Mouse (Mus musculus) intestine, embryonic 16.5 days (tissue): ENCODE results near the gene Ush2a. TPM values are rescaled to one million over a fixed set of nuclear protein-coding genes. Genes with fewer than 3 reads are reported as not detected.

ENCODE experiments used
- ATAC-seq: fragments of 200-750 bp; cut with Nextera tagmentation; 2 replicates; pipeline ENCODE4 v1.8.0; 2017; ENCODE audit warnings: moderate TSS enrichment, moderate library complexity
- H3K27ac ChIP-seq: fragments of 300-500 bp; sonication (generic); 2 replicates; pipeline ENCODE4 v1.5.1; 2014; ENCODE audit warnings: mild to moderate bottlenecking, low read length
- H3K27me3 ChIP-seq: fragments of 300-500 bp; sonication (generic); replicated peaks from 2 replicates; pipeline ENCODE4 v1.6.1; 2014; ENCODE audit warnings: low read length, control low read depth, mixed read lengths; ENCODE audit not compliant: control insufficient read depth, insufficient read depth
- H3K36me3 ChIP-seq: fragments of 300-500 bp; sonication (generic); 2 replicates; pipeline ENCODE4 v1.6.1; 2014; ENCODE audit warnings: low read length, control low read depth; ENCODE audit not compliant: control insufficient read depth, insufficient read depth
- H3K4me1 ChIP-seq: fragments of 300-500 bp; sonication (generic); 2 replicates; pipeline ENCODE4 v1.6.1; 2014; ENCODE audit warnings: low read length, control low read depth, mixed read lengths; ENCODE audit not compliant: control insufficient read depth, insufficient read depth
- H3K4me2 ChIP-seq: fragments of 300-500 bp; sonication (generic); 2 replicates; pipeline ENCODE4 v1.6.1; 2014; ENCODE audit warnings: low read depth, low read length, control low read depth
- H3K4me3 ChIP-seq: fragments of 300-500 bp; sonication (generic); 2 replicates; pipeline ENCODE4 v1.5.1; 2014; ENCODE audit warnings: mild to moderate bottlenecking, low read length
- H3K9ac ChIP-seq: fragments of 300-500 bp; sonication (generic); 2 replicates; pipeline ENCODE4 v1.6.1; 2014; ENCODE audit warnings: low read depth, low read length
- H3K9me3 ChIP-seq: fragments of 300-500 bp; sonication (generic); 2 replicates; pipeline ENCODE4 v1.6.1; 2016; ENCODE audit warnings: low read length, control low read depth; ENCODE audit not compliant: control insufficient read depth
- WGBS: fragments of 180-500 bp; shearing (Covaris S2); extraction: QIAGEN DNeasy Blood & Tissue Kit; methylation state at CpG from one replicate; pipeline ENCODE4 v1.1.7; 2014; 5-methylcytosine and 5-hydroxymethylcytosine counted together
- polyA plus RNA-seq: library from polyadenylated mRNA; unstranded; fragments of >200 nt; fragmentation: Nextera tagmentation; extraction: Ambion mirVana; gene quantifications from 2 replicates; pipeline ENCODE4 v1.2.1, GENCODE M21; 2015

The Ush2a gene
- polyA plus RNA-seq, 1 experiment from 2014 or later: 0.06 TPM

DNA sequence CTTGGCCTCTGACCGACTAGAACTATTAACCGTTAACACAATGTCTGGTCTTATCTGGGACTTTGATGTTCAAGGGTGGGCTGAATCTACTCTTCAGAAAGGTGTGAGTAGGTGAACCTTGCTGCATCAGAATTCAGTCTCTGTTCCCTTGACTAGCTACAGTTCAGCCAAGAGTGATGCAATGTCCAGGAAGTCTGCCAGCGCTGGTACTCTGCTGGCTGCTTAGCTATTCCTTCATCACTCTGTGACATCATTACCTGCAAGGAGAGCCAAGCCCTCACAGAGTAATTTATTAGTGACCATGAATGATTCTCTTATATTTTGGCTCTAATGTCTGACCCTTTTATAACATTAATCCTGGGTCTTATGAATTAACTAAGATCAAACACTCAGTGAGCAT lies 101.7 kb downstream of the Ush2a start:
- ATAC-seq: no peak
- H3K4me2 ChIP-seq: no peak overlapping the region
- no peaks in the 10 kb centered on the region for H3K9me3 ChIP-seq
- H3K36me3 ChIP-seq: no peaks in the 10 kb centered on the region
- H3K27ac ChIP-seq: no peak overlapping the region
- no peaks in the 10 kb centered on the region for H3K4me1 ChIP-seq
- H3K9ac ChIP-seq: no peak overlapping the region
- no peaks in the 10 kb centered on the region for H3K27me3 ChIP-seq
- H3K4me3 ChIP-seq: no peak overlapping the region
- 80% methylated on average over 3 of the region's 3 CpGs for WGBS

DNA sequence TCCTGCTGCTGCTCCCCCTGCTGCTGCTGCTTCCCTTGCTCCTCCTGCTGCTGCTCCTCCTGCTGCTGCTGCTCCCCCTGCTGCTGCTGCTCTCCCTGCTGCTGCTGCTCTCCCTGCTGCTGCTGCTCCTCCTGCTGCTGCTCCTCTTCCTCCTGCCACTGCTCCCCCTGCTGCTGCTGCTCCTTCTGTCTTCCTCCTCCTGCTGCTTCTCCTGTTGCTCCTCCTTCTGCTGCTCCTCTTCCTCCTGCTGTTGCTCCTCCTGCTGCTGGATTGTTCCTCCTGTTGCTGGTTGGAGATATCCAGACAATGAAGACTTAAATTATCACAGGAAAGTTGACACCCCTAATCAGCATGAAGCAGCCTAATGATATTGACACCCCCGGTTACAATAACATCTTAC lies 123.4 kb downstream of the Ush2a start:
- 80% methylated on average over 1 of the region's 1 CpGs for WGBS
- Histone ChIP-seq H3K27ac (no peak overlapping the region), H3K4me2 (no peak overlapping the region), H3K4me1 (no peaks in the 10 kb centered on the region; the same call in 1 of the 2 replicates), H3K4me3 (no peak overlapping the region), H3K9ac (no peak overlapping the region), H3K27me3 (no peaks in the 10 kb centered on the region), H3K36me3 (no peaks in the 10 kb centered on the region), H3K9me3 (no peaks in the 10 kb centered on the region)
- ATAC-seq: no peak

DNA sequence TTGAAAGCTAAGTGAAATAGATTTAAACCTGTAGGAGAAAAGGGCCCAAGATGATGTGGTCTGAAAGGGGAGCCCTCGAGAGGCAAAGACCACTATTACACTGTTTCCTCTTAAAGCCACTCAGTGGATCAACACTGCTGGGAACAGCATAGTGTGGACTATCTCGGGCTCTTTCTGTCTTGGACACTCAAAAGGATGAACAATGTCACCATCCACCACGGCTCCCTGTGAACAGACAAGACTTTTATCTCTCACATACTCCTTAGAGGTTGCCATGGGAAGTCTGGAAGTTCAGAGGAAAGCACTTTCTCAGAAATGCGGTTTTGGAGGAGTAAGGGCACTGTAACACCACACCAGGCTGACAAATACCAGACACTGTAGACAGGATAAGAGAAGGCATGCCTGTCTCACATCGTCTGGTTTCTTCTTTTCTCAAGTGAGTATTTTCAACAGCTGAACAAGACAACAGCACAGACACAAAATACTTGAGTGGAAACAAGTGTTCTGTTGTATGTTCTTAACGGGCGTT lies 124.0 kb downstream of the Ush2a start:
- Histone ChIP-seq H3K27me3 (no peaks in the 10 kb centered on the region), H3K27ac (no peak overlapping the region), H3K4me3 (no peak overlapping the region), H3K9me3 (no peaks in the 10 kb centered on the region), H3K4me1 (no peaks in the 10 kb centered on the region; the same call in 1 of the 2 replicates), H3K36me3 (no peaks in the 10 kb centered on the region), H3K4me2 (no peak overlapping the region), H3K9ac (no peak overlapping the region)
- WGBS: 44% methylated on average over 7 of the region's 7 CpGs
- ATAC-seq: no peak

DNA sequence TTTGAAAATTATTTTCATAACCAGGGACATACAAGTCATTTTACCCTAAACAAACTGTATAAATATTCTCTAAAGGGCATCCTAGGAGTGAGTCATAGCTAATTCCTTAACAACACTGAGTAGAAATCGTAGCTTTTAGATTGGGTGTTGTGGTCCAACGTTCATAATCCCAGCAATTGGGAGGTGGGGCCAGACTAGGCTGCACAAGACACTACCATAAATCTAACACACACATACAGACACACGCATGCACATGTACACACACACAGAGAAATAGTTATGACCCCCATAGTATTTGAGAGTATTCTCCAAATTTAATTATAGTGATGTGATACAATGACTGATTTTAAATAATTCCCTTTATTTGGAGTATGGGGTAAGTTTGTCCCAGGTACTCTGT lies 125.5 kb downstream of the Ush2a start:
- H3K4me2 ChIP-seq: no peak overlapping the region
- H3K9ac ChIP-seq: no peak overlapping the region
- no peaks in the 10 kb centered on the region for H3K36me3 ChIP-seq
- no peak overlapping the region for H3K4me3 ChIP-seq
- 73% methylated on average over 3 of the region's 3 CpGs for WGBS
- no peak for ATAC-seq
- H3K4me1 ChIP-seq: no peaks in the 10 kb centered on the region; the same call in 1 of the 2 replicates
- H3K27me3 ChIP-seq: no peaks in the 10 kb centered on the region
- no peak overlapping the region for H3K27ac ChIP-seq
- no peaks in the 10 kb centered on the region for H3K9me3 ChIP-seq

DNA sequence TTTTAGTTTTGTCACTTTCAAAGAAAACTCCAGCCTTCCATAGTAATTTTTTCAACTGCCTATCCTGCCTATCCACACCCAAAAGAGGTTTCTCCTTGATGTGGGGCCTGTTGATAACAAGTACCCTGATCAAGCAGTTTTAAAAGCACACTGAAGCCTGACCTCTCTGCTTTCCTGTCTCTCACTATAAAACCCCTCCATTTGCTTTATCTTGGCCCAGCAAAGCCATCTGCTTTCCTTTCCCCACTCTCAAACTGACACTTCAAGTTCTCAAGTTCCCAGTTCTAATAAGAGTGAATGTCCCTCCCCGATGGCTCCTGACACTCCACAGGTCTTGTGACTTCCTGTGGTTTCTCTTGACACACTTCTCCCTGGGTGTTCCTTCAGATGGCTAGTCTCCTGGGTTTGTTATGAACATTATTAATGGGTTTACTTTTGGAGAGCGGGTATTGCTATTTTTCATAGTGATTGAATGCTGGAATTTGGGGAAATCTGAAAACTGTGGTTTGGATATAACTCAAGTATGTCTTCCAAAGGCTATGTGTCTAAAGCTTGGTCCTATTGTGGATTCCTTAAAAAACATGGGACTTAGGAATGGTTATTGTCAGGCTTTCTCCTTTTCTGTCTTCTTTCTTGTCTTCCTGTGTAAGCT lies 126.1 kb downstream of the Ush2a start:
- ATAC-seq: no peak; the same call in 1 of the 2 replicates
- Histone ChIP-seq H3K4me1 (no peaks in the 10 kb centered on the region; the same call in 1 of the 2 replicates), H3K27ac (no peak overlapping the region), H3K27me3 (no peaks in the 10 kb centered on the region), H3K9me3 (no peaks in the 10 kb centered on the region), H3K9ac (no peak overlapping the region), H3K4me3 (no peak overlapping the region), H3K36me3 (no peaks in the 10 kb centered on the region), H3K4me2 (no peak overlapping the region)
- 46% methylated on average over 2 of the region's 2 CpGs for WGBS

DNA sequence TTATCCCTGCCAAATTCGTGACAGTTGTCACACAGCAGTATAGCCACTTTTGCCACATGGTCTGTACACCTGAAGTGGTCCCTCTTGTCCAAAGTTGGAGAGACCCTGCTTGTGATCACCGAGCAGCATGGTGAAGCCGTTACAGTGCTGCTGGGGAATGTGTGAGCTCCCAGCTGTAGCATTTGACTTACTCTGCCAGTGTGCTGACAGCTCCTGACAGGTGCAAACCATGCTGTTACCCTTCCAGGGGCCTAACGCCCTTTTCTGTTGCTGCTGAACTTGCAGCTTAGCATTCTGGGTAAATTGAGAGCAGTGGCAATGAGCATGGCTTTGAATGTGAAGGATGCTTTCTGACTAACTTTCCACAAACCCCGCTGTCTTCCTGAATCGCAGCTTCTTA lies 128.3 kb downstream of the Ush2a start:
- H3K27me3 ChIP-seq: no peaks in the 10 kb centered on the region
- no peaks in the 10 kb centered on the region for H3K9me3 ChIP-seq
- no peak overlapping the region for H3K27ac ChIP-seq
- no peak overlapping the region for H3K9ac ChIP-seq
- H3K36me3 ChIP-seq: no peaks in the 10 kb centered on the region
- H3K4me3 ChIP-seq: no peak overlapping the region
- no peak overlapping the region for H3K4me2 ChIP-seq
- WGBS: 71% methylated on average over 6 of the region's 6 CpGs
- no peaks in the 10 kb centered on the region; the same call in 1 of the 2 replicates for H3K4me1 ChIP-seq
- no peak for ATAC-seq

DNA sequence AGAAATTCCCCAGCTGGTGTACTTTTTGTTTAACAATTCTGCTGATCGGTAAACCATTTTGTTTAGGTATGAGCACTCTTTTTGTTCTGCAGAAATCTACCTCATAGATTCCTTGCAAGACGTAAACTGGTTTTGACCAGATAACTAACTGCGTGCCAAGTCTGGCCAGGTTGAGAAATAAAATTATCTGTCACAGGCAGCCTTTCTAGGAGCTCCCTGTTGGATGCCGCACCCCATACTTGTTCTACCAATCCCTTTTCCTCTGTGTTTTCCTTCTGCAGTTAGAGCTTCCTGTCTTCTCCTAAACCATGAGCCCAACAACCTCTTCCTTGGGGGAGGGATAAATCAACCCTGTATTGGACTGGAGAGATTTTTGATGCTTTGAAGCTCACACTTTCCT lies 145.4 kb downstream of the Ush2a start:
- Histone ChIP-seq H3K9ac (no peak overlapping the region), H3K27me3 (no peaks in the 10 kb centered on the region), H3K27ac (no peak overlapping the region), H3K9me3 (no peaks in the 10 kb centered on the region), H3K4me3 (no peak overlapping the region), H3K36me3 (no peaks in the 10 kb centered on the region), H3K4me1 (no peaks in the 10 kb centered on the region), H3K4me2 (no peak overlapping the region)
- ATAC-seq: no peak
- WGBS: 85% methylated on average over 4 of the region's 4 CpGs

DNA sequence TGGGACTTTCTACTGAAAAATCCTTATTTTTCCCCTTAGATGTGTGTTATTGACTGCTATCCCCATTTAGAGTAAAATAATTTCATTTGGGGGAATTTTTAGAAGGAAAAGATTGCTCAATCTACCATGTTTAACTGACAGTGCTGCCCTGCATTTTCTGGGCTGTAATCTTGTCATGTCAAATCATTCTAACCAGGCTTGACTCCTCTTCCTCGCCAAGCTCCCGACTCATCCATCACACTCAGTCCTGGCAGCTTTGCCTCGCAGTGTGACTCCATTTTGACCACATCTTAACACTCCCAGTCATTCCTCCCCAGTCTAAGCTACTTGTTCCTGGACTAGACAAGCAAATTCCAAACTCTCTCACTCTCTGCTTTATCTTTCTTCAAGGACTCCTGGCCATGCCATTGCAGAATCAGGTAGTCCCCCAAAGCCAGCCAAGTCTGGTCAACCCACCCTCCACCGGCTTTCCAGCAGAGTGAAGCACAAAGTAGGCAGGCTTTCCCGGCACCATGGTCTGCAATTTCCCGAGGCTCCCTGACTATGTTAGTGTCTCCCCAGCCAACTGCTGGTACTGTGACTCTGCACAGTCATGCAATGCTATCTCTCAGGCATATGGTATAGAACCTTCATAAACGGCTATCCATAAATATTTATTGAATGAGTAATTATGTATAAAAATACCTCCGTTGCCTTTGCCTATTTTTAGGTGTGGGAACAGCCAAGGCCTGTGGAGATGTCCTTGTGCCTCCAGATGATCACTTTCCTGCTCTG lies 146.0 kb downstream of the Ush2a start:
- no peaks in the 10 kb centered on the region for H3K27me3 ChIP-seq
- H3K36me3 ChIP-seq: no peaks in the 10 kb centered on the region
- no peak overlapping the region for H3K4me3 ChIP-seq
- 73% methylated on average over 8 of the region's 8 CpGs for WGBS
- H3K4me1 ChIP-seq: no peaks in the 10 kb centered on the region
- no peak overlapping the region for H3K4me2 ChIP-seq
- H3K9me3 ChIP-seq: no peaks in the 10 kb centered on the region
- H3K9ac ChIP-seq: no peak overlapping the region
- ATAC-seq: no peak
- no peak overlapping the region for H3K27ac ChIP-seq

DNA sequence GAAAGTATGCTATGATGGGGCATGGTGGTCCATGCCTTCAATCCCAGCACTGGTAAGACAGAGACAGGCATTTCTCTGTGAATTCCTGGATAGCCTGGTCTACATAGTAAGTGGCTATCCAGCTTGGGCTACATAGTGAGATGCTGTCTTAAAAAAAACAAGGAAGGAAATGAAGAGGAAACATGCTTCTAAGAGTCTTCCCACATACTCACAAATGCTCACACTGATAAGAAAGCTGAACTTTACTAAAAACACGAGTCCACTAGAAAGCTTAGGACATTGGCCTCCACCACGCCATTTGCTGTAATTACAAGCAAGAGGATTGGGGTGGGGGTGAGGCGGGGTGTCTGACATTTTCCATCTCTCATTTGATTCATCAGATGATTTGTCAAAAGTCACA lies 148.7 kb downstream of the Ush2a start:
- no peak for ATAC-seq
- Histone ChIP-seq H3K36me3 (no peaks in the 10 kb centered on the region), H3K27ac (no peak overlapping the region), H3K27me3 (no peaks in the 10 kb centered on the region), H3K9me3 (no peaks in the 10 kb centered on the region), H3K4me1 (no peaks in the 10 kb centered on the region), H3K9ac (no peak overlapping the region), H3K4me2 (no peak overlapping the region), H3K4me3 (no peak overlapping the region)
- WGBS: 78% methylated on average over 3 of the region's 3 CpGs
